Mouse (Mus musculus): ENCODE data around the gene Vwa8.
"Not testable (repeated sequence)": the region's sequence is repeated elsewhere in the genome, so short reads cannot be mapped to it uniquely, and the experiment has no call there.

The Vwa8 gene

DNA sequence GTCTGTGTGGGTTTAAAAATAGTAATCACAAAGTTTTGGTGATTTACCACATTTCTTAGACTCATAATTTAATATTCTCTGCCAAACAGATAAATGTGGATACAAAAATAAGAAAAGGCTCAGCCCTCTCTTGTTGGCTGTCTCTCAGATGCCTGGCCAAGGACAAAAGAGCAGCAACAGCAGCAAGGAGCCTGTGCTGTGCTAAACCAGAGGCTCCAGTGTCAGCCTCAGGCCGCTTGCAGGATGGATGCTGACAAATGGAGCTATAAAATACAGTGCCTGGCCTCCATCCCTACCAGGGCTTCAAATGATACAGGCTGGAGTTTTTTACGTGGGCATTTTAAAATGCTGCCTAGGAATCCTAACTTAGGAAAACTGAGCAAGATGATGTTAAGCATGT is 134.3 kb downstream of the Vwa8 start:
- DNase-seq (ENCODE audit: low read depth, low spot score) = no peak

DNA sequence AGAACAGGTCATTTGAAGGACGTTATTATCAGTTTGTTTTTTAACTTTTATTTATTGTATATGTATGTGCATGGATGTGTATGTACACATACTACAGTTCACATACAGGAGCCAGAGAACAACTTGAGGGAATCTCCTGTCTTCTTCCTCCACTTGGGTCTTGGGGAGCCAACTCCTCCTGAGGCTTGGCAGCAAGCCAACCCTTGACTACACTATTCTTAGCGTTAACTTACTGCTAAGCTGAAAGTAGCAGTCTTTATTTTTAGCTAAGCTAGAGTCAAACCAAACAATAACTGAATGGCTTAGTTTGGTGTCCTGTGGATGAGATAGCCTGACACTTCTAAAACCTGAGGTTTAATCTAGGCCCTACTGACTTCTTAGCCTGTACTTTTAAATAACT is 135.4 kb downstream of the Vwa8 start:
- DNase-seq (ENCODE audit: low read depth, low spot score) = no peak

GRCm38 (mm10) chr14:78987543-78987942 is 138.7 kb downstream of the Vwa8 start:
- no peak for DNase-seq (ENCODE audit: low read depth, low spot score)

- DNase-seq (ENCODE audit: low read depth, low spot score) = no peak
These were observed 143.6 kb downstream of the Vwa8 start for GRCm38 (mm10) chr14:78992456-78992855.

DNA sequence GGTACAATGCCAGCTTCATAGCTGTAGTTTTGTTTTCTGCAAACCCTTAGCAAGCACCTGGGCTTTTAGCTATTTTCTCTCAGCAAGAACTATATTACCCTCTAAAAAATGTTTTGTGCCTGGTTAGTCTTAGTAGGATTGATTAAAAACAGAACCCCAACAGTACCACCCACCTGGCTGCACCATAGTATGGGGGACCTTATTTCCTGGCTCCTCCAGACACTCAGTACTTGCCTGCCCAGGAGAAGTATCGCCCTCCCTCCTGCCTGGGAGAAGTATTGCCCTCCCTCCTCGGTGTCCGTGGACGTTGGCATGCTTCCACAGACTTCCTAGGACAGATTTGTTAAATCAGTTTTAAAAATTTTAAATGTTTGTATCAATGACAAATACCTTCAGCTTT is 144.7 kb downstream of the Vwa8 start:
- DNase-seq (ENCODE audit: low read depth, low spot score) = no peak

- DNase-seq (ENCODE audit: low read depth, low spot score) = no peak
These were observed 147.5 kb downstream of the Vwa8 start for GRCm38 (mm10) chr14:78996359-78996758.

- peak; percentile 45 for DNase-seq (ENCODE audit: low read depth, low spot score)
These were observed 154.7 kb downstream of the Vwa8 start for GRCm38 (mm10) chr14:79003576-79003975.

GRCm38 (mm10) chr14:79017710-79018109 is 168.9 kb downstream of the Vwa8 start:
- DNase-seq (ENCODE audit: low read depth, low spot score) = not testable (repeated sequence)

- DNase-seq (ENCODE audit: low read depth, low spot score) = no peak
These were observed 169.7 kb downstream of the Vwa8 start for GRCm38 (mm10) chr14:79018564-79018963.

GRCm38 (mm10) chr14:79021725-79022124 is 172.9 kb downstream of the Vwa8 start:
- no peak for DNase-seq (ENCODE audit: low read depth, low spot score)

GRCm38 (mm10) chr14:79028996-79029575 is 180.2 kb downstream of the Vwa8 start:
- no peak for DNase-seq (ENCODE audit: low read depth, low spot score)

DNA sequence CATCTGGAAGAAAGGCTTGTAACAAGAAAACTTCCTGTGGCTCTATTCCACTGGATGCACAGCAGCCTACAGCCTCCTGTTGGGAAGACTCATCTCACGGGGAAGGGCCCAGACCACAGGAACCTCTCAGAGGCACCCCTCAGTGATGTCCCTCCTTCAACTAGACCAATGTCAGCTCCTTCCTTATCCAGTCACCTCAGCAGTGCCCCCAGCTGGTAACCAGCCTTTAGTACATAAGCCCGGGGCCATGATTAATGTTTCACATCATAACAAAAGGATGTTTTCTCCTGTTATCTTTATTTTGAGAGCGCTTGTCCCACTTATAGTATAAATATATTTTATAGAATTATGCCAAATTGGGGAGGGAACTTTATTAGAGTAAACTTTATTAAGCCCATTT is 181.9 kb downstream of the Vwa8 start:
- peak; percentile 55 for DNase-seq (ENCODE audit: low read depth, low spot score)

DNA sequence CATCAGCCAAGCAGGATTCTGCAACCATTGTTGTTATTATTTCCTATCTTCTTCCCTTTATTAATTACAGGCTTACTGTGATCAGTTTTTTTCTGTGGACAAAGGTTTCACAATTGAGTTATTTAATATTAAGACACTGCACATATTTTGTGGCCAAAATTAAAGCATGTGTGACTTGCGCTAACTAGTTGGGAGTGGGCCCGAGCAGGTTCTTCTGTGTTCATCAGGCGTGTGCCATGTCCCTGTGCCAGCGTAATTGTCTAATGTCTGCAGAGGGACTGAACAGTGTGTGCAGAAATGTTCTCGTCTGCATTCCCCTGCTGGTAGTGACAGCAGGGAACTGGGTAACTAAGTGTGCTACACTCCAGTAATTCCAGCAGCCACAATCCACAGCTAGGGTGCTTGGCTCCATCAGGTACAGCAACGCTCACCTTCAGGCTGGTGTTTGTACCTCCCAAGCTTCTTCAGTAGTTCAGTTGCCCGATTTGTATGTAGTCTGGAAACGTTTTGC is 182.4 kb downstream of the Vwa8 start:
- DNase-seq (ENCODE audit: low read depth, low spot score) = no peak

- DNase-seq (ENCODE audit: low read depth, low spot score) = no peak
These were observed 184.5 kb downstream of the Vwa8 start for GRCm38 (mm10) chr14:79033396-79033795.

GRCm38 (mm10) chr14:79034511-79034913 is 185.7 kb downstream of the Vwa8 start:
- no peak for DNase-seq (ENCODE audit: low read depth, low spot score)

- no peak for DNase-seq (ENCODE audit: low read depth, low spot score)
These were observed 186.7 kb downstream of the Vwa8 start for GRCm38 (mm10) chr14:79035575-79035974.

- DNase-seq (ENCODE audit: low read depth, low spot score) = no peak
These were observed 198.3 kb downstream of the Vwa8 start for GRCm38 (mm10) chr14:79047186-79047585.

DNA sequence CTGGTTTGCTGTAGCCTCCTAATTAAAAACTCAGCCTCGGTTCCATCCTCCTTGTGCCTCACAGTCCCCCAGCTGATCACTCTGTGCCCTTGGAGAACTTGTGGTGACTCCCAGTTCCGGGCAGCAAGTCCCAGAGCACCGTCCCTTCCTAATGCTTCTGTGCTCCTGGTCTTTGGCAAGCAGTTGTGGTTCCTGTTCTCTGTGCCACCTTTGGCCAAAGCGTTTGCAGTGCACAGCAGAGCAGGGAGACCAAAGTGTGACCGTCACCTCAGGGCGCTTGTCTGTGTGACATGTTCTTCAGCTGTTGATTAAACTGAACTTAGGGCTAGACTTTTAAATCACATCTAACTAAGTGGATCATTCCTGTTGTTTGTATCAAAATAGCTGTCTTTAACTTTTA is 199.1 kb downstream of the Vwa8 start:
- DNase-seq (ENCODE audit: low read depth, low spot score) = no peak

DNA sequence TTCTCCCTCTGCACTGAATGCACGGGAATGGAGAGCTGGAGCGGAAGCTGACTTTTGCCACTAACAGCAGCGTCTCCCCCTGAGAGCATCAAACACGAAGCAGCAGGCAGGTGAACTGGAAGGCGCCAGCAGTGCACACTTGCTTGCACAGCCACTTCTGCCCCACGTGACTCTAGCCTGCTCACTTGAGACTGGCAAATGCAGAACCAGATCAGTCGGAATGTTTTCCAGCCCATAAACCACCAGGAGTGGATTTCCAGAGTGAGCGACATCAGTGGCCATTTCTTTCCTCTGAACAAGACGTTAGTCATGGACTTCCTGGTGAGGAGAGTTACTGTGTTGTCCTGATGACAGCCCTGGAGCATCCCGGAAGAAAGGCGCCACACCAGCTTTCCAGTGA is 200.7 kb downstream of the Vwa8 start:
- no peak for DNase-seq (ENCODE audit: low read depth, low spot score)

DNA sequence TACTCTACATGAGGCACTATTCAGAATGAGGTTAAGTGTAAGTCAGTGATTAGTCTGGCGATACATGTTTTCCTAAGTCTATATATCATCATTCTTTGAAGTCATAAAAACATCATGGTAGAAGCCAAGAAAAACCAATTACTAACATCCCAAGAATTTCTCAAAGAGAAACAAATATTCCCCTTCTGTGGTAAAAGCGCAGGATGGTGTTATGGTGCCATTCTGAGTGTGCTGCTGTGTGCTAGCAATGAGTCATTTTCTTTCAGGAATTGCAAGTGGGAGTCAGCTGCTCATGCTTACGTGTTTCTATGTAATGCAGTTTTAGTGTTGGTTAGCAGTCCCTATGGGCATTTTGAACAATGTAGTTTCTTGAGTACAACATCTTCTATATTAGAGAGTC is 216.8 kb downstream of the Vwa8 start:
- no peak for DNase-seq (ENCODE audit: low read depth, low spot score)

- no peak for DNase-seq (ENCODE audit: low read depth, low spot score)
These were observed 220.7 kb downstream of the Vwa8 start for GRCm38 (mm10) chr14:79069515-79069914.

GRCm38 (mm10) chr14:79074786-79075185 is 225.9 kb downstream of the Vwa8 start:
- DNase-seq (ENCODE audit: low read depth, low spot score) = no peak

- DNase-seq (ENCODE audit: low read depth, low spot score) = no peak
These were observed 227.9 kb downstream of the Vwa8 start for GRCm38 (mm10) chr14:79076560-79077300.
